Mouse (Mus musculus): Measurements from ENCODE around the gene Lrrc42.

DNA sequence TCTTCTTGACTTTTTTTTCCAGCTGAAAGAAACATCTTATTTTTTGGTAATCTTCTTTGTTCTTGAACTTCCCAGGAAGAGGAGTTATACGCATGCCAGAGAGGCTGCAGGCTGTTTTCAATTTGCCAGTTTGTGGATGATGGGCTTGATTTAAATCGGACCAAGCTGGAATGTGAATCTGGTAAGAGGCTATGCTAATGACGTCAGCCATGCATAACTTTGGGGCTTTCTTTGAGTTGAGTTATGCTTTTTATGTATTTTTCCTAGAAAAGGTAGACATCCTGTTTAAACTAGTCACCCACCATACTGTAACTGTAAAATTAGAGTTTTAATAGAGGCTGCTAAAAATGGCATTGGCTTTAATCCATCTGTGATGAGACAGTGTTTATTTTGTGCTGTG lies 67.6 kb downstream of the Lrrc42 start:
- TF ChIP-seq CTCF (conservative IDR thresholded peaks at IDR 0.05; ENCODE audit: low read length): no peak
- no peak for TF ChIP-seq NANOG (IDR thresholded peaks at IDR 0.05; ENCODE audit: borderline replicate concordance, low read length)
- TF ChIP-seq POU5F1 (IDR thresholded peaks at IDR 0.05; ENCODE audit: borderline replicate concordance, low read length): no peak
